Mouse (Mus musculus): ENCODE results near the gene Gm48552. TPM values are rescaled to one million over a fixed set of nuclear protein-coding genes. Genes with fewer than 3 reads are reported as not detected.

The Gm48552 gene
- total RNA-seq, 2 experiments from 2014 or later: 0.80 TPM; not detected in 1

DNA sequence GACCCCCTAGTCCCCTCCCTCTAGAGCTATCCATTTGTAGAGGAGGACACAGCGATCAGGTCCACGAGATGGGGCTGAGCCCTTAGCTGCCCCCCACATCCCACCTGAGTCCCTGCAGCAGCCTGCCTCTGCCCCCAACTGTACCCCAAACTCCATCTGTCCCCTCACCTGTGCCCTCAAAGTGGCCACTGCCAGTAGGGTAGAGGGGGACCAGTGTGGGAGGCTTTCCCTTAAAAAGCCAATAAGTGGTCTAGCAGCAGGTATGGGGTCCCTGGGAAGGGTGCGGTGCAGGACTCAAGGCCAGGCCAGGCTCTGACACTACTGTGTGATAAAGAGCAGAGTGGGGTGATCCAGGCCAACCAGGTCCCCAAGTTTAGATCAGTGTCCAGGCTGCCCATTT, 38.5 kb downstream of the Gm48552 start:
- intact Hi-C loops (cut with DNase I; ENCODE audit: low total_unique reads): no loop called here
- DNase-seq: peak; percentile 6

- DNase-seq: peak; percentile 27
- intact Hi-C loops (cut with DNase I; ENCODE audit: low total_unique reads): no loop called here
These were observed 39.1 kb downstream of the Gm48552 start for GRCm38 (mm10) chr10:81427804-81428506.

GRCm38 (mm10) chr10:81428507-81428870, 39.7 kb downstream of the Gm48552 start:
- intact Hi-C loops (cut with DNase I; ENCODE audit: low total_unique reads): no loop called here
- peak; percentile 3 for DNase-seq

DNA sequence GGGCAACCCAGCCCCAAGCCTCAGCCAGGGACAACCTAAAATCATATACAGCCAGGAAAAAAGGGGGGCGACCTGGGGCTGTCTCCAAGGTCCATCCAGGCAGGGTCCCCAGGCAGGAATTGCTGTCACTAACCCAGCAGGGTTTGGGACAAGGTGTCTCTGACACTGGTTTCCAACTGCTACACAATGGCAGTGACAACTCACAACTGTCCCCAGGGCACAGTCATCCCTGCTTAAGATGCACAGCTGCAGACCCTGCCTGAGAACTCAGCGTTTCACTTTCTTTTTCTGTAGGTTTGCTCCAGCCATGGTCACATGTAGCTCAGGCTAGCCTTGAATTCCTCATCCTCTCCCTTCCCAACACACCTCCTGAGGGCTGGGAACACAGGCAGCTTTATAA, 40.3 kb downstream of the Gm48552 start:
- DNase-seq: peak; percentile 5
- intact Hi-C loops (cut with DNase I; ENCODE audit: low total_unique reads): no loop called here

DNA sequence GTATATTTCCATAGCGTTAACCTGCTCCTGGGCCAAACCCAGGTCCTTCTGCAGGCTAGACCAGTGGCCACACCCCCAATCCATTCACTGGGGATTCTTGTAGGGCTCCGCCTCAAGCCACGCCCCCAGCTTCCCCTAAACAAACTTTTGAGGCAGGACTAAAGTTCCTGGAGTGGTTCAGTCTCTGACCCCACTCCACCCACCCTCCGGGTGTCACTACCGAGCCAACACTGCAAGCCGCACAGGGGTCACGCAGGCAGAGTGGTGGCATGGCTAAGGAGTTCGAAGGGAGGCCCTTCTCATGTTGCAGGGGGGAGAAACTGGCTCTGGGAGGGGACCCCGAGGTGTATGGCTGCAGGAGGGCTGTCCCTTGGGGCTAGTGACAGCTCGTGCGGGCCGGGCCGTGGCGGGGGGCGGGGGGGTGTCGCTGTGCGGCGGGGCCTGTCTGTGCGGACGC, 40.8 kb downstream of the Gm48552 start:
- peak; percentile 86 for DNase-seq
- intact Hi-C loops (cut with DNase I; ENCODE audit: low total_unique reads): no loop called here

GRCm38 (mm10) chr10:81430141-81430830, 41.5 kb downstream of the Gm48552 start:
- intact Hi-C loops (cut with DNase I; ENCODE audit: low total_unique reads): no loop called here
- DNase-seq: peak; percentile 84

- DNase-seq: peak; percentile 68
- intact Hi-C loops (cut with DNase I; ENCODE audit: low total_unique reads): no loop called here
These were observed 42.2 kb downstream of the Gm48552 start for GRCm38 (mm10) chr10:81430831-81431525.

DNA sequence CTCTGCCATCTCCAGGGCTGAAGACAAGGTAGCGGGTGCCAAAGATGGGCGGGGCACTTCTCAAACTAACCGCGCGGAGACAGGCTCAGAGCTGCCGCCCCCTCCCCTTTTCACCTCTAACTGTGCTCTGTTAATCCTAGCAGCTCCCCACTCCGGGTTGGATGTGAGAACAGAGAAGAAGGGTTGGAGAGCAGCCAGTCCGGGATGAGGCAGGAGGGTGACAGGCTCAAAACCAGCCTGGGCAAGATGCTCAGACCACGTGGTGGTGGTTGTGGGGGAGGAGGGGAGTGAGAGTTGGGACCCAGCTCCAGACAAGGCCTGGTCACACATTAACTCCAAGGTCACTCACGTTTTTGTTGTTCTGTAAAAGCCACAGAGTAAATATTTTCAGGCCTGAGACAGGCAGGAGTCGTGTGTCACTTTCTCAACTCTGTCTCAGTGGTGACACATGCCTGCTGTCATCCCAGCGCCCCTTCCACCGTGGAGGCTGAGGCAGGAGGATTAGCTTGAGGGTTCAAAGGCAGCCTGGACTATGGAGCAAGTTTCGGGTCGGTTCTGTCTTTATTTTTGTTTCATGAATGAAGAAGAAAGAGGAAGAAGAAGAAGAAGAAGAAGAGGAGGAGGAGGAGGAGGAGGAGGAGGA, 42.8 kb downstream of the Gm48552 start:
- peak; percentile 37 for DNase-seq
- intact Hi-C loops (cut with DNase I; ENCODE audit: low total_unique reads): no loop called here

DNA sequence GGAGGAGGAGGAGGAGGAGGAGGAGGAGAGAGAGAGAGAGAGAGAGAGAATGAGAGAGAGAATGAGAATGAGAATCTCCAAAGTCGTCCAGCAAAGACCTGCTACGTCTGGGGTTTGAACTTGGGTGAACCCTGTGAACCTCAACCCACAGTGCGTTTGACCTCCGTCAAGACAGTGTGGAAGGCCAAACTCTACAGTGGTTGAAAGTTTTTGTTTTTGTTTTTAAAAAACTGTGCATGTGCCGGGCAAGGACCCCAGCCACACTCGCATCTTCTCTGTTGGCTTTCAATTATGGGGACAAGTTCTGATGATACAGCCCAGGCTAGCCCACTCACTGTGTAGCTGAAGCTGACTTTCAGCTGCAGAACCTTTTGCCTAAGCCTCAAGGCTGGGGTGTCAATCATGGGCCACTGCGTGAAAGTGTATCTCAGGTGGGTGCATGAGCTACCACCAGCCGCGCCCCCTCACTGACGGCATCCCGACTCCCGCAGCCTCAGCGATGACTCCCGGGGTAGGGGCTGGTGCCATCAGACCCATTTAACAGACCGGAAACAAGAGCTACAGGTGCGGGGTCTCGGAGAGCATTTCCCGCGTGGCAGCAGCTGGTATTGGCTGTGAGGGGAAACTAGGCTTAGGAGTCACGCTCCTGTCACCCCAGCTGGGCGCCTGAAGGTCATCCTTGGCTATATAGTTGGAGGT, 43.5 kb downstream of the Gm48552 start:
- intact Hi-C loops (cut with DNase I; ENCODE audit: low total_unique reads): no loop called here
- DNase-seq: peak; percentile 27

- peak; percentile 94 for DNase-seq
- intact Hi-C loops (cut with DNase I; ENCODE audit: low total_unique reads): no loop called here
These were observed 44.1 kb downstream of the Gm48552 start for GRCm38 (mm10) chr10:81432868-81433262.

DNA sequence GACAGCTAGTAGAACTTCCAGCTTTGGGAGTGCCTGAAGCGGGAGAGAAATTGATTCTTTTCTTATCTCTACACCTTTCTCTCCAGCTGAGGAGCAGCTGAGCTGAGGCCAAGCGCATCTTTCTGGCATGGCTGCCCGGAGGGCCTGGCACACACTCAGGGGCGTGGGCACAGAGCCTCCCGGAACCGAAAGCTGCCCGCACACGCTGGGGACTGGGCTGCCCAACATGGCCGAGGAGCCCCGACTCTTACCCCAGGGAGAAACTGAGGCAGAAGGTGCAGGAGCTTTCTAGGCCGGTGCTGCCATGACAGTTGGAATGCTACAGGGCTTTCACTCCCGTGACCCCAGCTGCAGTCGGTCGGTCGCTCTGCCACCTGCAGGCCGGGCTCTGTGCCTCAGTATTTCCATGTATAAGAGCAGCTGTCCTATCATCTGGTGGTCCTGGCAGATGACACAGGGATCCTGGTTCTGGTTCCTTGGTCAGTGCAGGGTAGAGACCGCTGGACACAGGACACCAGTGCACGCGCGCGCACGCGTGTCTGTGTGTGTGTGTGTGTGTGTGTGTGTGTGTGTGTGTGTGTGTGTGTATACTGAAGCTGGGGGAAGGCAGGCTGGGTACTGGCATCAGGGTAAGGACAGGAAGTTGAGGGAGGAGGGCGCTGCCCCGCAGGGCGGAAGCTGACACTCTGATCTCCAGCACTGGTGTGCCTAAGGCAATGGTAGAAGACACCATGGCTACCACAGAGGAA, 44.9 kb downstream of the Gm48552 start:
- DNase-seq: peak; percentile 75

DNA sequence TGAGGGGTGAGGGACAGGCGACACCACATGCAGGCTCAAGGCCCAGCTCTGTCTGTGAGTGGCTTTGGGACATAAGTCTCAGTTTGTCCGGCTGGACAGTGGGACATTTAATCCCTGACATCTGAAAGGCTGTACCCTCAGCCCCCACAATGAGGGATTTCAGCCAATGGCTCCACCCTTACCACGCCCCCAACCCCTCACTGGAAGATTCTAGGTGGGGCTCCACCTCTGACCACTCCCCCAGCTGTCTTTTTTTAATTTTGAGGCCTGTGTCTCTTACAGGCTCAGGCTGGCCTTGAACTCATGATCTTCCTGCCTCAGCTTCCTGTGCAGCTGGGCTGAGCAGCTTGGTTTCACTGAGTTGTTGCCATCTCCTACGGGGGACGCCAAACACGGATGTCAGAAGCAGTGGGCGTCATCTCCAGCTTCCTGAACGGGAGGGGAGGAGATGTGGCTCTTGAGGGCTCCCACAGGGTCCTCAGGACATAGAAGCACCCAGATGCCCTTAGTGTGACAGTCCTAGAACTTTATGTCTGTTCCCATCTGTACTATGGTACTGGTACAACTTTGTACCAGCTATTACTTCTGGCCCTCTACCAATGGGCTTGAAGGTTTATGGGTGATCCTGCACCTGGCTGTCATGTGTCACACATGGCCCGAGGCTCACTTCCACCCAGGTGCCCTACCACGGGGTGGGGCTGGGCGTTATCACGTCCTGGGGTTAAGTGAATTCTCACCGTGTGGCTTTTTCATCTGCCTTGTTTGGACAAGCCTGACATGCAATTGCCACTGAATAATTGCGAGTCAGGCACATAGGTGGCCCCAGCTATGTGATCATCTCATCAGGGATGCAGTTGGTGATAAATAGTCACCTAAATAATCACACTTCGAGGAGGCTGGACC, 45.8 kb downstream of the Gm48552 start:
- peak; percentile 33 for DNase-seq
- intact Hi-C loops (cut with DNase I; ENCODE audit: low total_unique reads): no loop called here

More for the DNA sequence above, 44.9 kb downstream of the Gm48552 start:
- intact Hi-C loops (cut with DNase I; ENCODE audit: low total_unique reads): no loop called here

- peak; percentile 79 for DNase-seq
- intact Hi-C loops (cut with DNase I; ENCODE audit: low total_unique reads): no loop called here
These were observed 46.6 kb downstream of the Gm48552 start for GRCm38 (mm10) chr10:81435436-81435835.

Small RNA genes within 50 kb of the gene (microRNA-seq; reads per million reads assigned to microRNA genes)
- gene Mir1191b (0 to 1.5 reads per million in 2 experiments), gene Mir6913 (0 reads per million in 2 experiments)

Other genes starting within 250 kb of the Gm48552 start
- 10 to 100 TPM; 12.3 to 12.8 TPM for gene Pias4, start 221.1 kb upstream of the Gm48552 start, total RNA-seq (2021)
- gene Eef2, start 212.4 kb upstream of the Gm48552 start, total RNA-seq (2021): 100 to 1,000 TPM; 892 to 898 TPM
- 10 to 100 TPM; 21.2 to 24.8 TPM for gene Dapk3, start 206.0 kb upstream of the Gm48552 start, total RNA-seq (2021)
- gene 4930442H23Rik, start 205.2 kb upstream of the Gm48552 start, total RNA-seq (2021): not detected
- gene Nmrk2, start 187.0 kb upstream of the Gm48552 start, total RNA-seq (2021): 1 to 10 TPM; 1.8 to 5.5 TPM
- gene Atcay, start 158.2 kb upstream of the Gm48552 start, total RNA-seq (2021): under 1 TPM in 1 of 2 experiments, not detected in 1; 0.06 TPM
- gene Zfr2, start 155.8 kb upstream of the Gm48552 start, total RNA-seq (2021): 1 to 10 TPM; 1.7 to 2.5 TPM
- gene Matk, start 136.1 kb upstream of the Gm48552 start, total RNA-seq (2021): under 1 TPM; 0.33 to 0.57 TPM
- 10 to 100 TPM; 93.1 to 99.9 TPM for gene Mrpl54, start 122.1 kb upstream of the Gm48552 start, total RNA-seq (2021)
- gene Apba3, start 122.0 kb upstream of the Gm48552 start, total RNA-seq (2021): 10 to 100 TPM; 62.8 to 71.1 TPM
- gene Tjp3, start 97.4 kb upstream of the Gm48552 start, total RNA-seq (2021): not detected
- 10 to 100 TPM; 18.5 to 22.8 TPM for gene Pip5k1c, start 96.0 kb upstream of the Gm48552 start, total RNA-seq (2021)
- gene Cactin, start 67.9 kb upstream of the Gm48552 start, total RNA-seq (2021): 1 to 10 TPM; 7.7 to 10.0 TPM
- gene Tbxa2r, start 60.3 kb upstream of the Gm48552 start, total RNA-seq (2021): 1 to 10 TPM; 1.5 to 2.2 TPM
- 1 to 10 TPM; 1.8 to 2.0 TPM for gene Gipc3, start 45.7 kb upstream of the Gm48552 start, total RNA-seq (2021)
- gene Hmg20b, start 38.5 kb upstream of the Gm48552 start, total RNA-seq (2021): 10 to 100 TPM; 24.3 to 25.8 TPM
- gene Mfsd12, start 31.5 kb upstream of the Gm48552 start, total RNA-seq (2021): 1 to 10 TPM; 3.7 to 4.0 TPM
- under 1 TPM; 0.37 to 0.42 TPM for gene 4930404N11Rik, start 23.2 kb upstream of the Gm48552 start, total RNA-seq (2021)
- 10 to 100 TPM; 11.9 to 15.4 TPM for gene Fzr1, start 10.5 kb upstream of the Gm48552 start, total RNA-seq (2021)
- 10 to 100 TPM; 38.6 to 39.8 TPM for gene Dohh, start 4.6 kb upstream of the Gm48552 start, total RNA-seq (2021)
- gene Gm48551, start 4.5 kb upstream of the Gm48552 start, total RNA-seq (2021): under 1 TPM; 0.41 to 0.47 TPM
- under 1 TPM; 0.45 to 0.91 TPM for gene Smim24, start 4.0 kb downstream of the Gm48552 start, total RNA-seq (2021)
- gene Nfic, start 66.6 kb downstream of the Gm48552 start, total RNA-seq (2021): 100 to 1,000 TPM; 262 to 320 TPM
- under 1 TPM; 0.09 to 0.23 TPM for gene Celf5, start 93.7 kb downstream of the Gm48552 start, total RNA-seq (2021)
- 10 to 100 TPM; 39.1 to 47.3 TPM for gene Ncln, start 107.4 kb downstream of the Gm48552 start, total RNA-seq (2021)
- gene S1pr4, start 111.1 kb downstream of the Gm48552 start, total RNA-seq (2021): under 1 TPM; 0.64 to 0.86 TPM
- 1 to 10 TPM in 1 of 2 experiments, under 1 TPM in 1; 0.60 to 1.2 TPM for gene Gna15, start 135.2 kb downstream of the Gm48552 start, total RNA-seq (2021)
- gene Gna11, start 156.2 kb downstream of the Gm48552 start, total RNA-seq (2021): 10 to 100 TPM; 31.6 to 34.6 TPM
- gene Aes, start 170.5 kb downstream of the Gm48552 start, total RNA-seq (2021): 100 to 1,000 TPM; 660 to 698 TPM
- 1 to 10 TPM; 4.3 to 4.4 TPM for gene Tle2, start 185.6 kb downstream of the Gm48552 start, total RNA-seq (2021)
- 1 to 10 TPM; 2.4 to 4.4 TPM for gene Tle6, start 212.1 kb downstream of the Gm48552 start, total RNA-seq (2021)
- gene BC025920, start 217.3 kb downstream of the Gm48552 start, total RNA-seq (2021): 1 to 10 TPM; 1.7 to 2.2 TPM
- 1 to 10 TPM; 5.4 to 5.6 TPM for gene Sirt6, start 238.8 kb downstream of the Gm48552 start, total RNA-seq (2021)
- gene Ankrd24, start 239.5 kb downstream of the Gm48552 start, total RNA-seq (2021): 10 to 100 TPM in 1 of 2 experiments, 1 to 10 TPM in 1; 6.8 to 10.9 TPM

Measured in gastrocnemius, postnatal 14 days (tissue).